Mouse (Mus musculus) monocyte, adult 5-6 weeks (primary cell): ENCODE measurements around the gene Ddah2. TPM values are rescaled to one million over a fixed set of nuclear protein-coding genes. Genes with fewer than 3 reads are reported as not detected.

Experiments used
- ATAC-seq: fragments of 153-309, 156-312 bp; replicated peaks from 2 replicates; pipeline ENCODE4 v1.8.0; 2017; ENCODE audit warnings: mild to moderate bottlenecking; ENCODE audit not compliant: low TSS enrichment, insufficient number of reproducible peaks, severe bottlenecking, poor library complexity, low FRiP score
- total RNA-seq: library from RNA; stranded (forward); fragments of 200-1000, 200-491, 200-594 nt; gene quantifications from 3 replicates; pipeline ENCODE4 v1.2.3, GENCODE M21; 2017

Ddah2 gene
- total RNA-seq, 1 experiment from 2014 or later: not detected

DNA sequence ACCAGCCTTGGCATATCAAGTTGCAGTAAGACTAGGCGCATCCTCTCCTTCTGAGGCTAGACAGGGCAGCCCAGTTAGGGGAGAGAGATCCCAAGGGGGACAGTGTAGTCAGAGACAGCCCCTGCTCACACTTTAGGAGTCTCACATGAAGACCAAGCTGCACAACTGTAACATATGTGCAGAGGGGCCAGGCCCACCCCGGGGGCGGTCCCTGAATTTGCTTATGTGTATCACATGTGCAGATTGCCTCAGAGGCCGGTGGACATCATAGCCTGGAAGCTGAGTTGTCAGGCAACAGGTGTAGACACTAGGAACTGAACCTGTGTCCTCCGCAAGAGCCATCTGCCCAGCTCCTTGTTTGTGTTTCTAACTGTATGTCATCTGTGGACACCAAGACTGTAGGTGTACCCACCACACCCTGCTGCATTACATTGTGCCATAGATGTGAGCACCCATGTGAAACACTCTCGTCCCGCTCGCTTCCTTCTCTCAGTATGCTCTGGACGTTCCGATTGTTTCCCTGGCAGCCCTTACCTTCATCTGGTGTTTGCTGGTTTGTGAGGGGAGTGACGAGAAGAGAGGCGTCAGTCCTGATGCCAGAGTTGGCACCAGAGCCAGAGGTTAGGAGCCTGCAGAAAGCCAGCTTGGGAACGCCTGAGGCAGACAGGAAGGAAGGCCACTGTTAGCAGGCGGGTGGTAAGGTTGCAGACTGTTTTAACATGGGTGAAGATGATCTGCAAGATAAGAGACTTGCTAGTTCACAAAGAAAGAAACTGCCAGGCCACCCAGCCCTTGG lies 33.8 kb downstream of the Ddah2 start:
- no peak for ATAC-seq

DNA sequence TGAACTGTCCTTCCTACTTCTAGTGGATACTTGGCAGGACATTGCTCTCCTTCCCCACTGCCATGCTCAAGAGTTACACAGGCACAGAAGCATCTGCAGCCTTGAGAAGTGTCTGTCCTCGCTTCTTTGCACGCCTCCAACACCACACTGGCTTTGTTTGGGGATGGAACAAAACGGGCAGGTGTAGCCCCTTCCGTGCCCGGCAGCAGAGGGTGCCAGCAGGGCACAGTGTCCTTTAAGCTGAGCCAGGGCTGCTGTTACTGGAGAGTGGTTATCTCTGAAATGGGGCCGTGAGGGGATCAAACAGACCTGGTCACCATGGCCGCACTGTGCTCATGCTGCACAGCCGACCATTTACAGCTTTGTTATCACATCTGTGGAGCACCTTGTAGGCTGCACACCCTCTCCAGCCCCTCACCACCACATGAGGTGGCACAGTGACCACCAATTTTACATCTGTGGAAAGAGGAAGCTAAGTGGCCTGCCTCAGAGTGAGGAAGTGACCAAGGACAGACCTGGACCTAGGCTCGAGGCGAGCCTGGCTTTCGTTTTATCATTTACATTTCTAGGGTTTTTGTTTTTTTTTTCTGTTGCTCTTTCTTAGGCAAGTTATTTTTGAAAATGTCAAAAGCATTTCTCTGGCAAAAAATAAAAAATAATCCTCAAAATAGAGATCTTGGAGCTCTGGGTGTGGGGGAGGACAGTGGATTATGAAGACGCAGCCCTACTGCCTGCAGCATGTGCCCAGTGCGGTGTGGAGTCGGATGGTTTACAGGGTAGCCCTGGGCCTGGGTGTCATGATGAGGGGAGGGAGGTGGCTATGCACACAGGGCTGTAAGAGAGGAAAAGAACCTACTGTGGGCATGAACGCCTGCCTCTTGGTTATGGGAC lies 35.9 kb downstream of the Ddah2 start:
- no peak for ATAC-seq

DNA sequence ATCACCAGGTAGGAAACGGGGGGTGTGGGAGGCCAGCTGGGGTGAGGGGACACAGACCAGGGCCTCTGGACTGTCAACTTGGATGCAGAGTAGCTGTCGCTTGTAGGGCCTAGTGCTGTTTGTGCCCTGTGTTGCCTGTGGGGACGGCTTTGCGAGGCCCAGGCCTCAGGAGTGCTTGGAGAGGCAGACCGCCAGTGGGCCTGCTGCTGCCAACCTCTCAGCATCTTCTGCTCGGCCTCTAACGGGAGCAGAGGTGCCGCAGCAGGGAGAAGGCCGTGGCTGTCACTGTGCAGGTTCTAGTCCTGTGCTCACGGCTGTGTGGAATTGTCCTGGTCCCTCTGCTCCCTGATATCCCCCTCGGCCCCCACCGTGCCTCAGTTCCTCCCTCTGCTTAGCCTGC lies 37.8 kb downstream of the Ddah2 start:
- ATAC-seq: no peak

DNA sequence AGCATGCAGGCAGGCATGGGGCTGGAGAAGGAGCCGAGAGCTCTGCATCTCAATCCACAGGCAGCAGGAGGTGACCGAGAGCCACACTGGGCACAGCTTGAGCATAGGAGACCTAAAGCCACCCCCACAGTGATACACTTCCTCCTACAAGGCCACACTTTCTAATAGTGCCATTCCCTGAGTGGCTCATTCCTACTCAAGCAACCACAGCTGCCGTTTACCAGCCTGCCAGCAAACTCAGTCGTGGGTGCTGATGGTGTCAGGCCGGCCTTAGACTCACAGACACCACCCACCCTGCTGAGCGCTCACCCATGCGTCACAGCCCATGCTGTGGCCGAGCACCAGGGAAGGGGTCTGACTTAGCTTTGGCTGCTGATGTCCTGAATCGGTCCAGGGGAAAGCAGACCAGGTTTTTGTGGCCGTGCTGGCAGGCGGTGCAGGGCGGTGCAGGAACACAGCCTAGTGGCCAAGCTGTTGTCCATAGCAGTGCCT lies 38.4 kb downstream of the Ddah2 start:
- ATAC-seq: no peak

DNA sequence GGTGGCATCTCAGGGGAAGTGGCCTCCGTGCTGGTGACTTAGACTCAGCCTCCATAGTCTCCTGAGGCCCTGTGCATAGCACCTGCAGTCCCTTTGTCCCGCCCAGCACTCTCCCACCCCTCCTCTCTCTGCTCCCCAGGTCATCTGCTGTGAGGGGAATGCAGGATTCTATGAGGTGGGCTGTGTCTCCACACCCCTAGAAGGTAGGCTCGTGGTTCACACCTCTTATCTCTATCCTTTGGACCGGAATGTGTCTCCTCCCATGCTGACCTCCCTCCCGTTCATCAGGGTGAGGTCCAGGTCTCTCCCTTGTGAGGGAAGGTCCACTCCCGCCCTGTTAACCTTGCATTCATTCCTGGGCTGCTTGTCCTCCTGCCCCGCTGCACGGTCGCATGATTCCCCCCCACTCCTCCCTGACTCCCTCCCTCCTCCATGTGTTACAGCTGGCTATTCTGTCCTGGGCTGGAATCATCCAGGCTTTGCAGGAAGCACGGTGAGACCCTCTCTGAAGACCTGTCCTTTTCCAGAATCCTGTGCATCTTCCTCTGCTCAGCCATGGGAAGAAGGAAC lies 41.4 kb downstream of the Ddah2 start:
- no peak for ATAC-seq

DNA sequence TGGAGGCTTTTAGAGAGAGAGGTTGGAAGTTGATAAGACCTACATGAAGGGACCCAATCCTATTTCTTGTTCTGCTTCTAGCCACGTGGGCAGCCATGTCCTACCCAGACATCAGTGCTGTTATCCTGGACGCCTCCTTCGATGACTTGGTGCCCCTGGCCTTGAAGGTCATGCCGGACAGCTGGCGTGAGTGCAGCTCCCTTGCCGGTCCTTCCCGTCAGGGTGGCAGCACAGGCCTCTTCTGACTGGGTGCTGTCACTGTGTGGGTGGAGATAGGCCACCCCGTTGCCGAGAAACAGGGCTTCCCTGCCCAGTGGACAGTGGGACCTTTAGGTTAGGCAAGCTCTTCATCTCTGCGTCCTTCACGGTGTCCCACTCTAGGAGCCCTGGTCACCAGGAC lies 42.3 kb downstream of the Ddah2 start:
- ATAC-seq: no peak

DNA sequence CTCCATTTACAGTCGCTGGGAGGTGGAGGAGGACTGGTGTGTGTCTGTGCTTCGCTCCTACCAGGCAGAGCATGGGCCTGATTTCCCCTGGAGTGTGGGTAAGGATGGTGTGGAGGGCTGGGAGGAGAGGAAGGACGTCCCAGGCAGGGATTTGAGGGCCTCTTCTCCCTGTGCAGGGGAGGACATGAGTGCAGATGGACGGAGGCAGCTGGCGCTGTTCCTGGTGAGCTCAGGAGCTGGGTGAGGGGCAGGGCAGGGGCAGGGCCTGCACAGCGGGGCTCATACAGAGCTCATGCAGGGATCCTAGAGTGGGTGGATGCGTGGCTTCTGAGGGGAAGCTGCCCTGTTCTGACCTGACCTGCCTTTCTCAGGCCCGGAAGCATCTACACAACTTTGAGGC lies 43.5 kb downstream of the Ddah2 start:
- ATAC-seq: no peak

DNA sequence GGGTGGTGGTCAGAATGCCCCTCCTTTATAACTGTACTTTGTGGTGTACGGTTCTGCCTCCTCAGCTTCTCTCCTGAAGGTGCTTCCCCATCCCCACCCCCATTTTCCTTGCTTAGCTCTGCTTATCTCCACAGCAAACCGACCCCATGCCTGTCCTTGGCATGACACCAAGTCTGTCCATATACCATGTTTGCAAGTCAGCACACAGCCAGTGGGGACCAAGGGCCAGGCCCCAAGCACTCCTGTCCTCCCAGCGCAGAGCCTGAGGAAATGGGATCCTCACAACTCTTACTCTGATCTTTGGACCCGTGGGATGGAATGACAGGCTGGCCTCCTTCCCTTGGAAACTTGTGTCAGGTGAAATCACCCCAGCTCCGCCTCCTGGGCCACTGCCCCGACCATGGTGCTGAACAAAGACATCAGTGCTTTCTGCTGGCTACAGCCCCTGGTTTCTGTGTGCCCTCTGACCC lies 44.4 kb downstream of the Ddah2 start:
- ATAC-seq: no peak

DNA sequence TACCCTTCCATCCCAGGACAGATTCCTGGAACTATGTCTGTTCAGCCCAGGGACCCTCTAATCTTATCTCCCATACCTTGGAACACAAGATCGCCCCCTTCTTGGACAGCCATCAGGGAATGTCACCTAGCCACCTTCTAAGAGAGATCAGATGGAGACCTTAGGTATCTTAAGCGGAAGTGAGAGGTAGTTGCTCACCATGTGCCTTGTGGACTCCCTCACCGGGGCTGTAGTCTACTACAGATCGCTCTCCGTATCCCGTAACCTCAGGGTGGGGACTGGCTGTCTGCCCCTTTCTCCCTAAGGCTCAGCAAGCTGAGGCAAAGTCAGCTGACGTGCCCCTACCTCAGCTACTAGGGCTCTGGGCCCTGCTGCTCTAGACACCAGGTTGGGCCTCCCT lies 45.2 kb downstream of the Ddah2 start:
- no peak for ATAC-seq

DNA sequence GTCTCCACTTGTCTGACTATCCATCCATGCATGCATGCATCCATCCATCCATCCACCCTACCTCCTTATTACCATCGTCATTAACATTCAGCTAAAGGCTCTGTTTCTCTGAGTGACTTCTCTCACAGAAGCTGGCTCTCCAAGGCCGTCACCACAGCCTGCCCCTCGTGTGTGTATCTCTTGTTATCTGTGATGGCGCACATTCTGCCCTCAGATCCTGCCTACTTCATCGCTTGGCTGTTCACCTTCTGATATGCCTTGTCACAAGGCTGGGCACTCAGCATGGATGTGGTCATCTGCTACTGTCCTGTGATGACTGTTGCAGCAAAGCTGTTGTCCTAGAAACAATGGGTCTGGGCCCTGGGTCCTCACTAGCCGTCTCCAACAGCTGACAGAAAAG lies 45.9 kb downstream of the Ddah2 start:
- ATAC-seq: no peak

DNA sequence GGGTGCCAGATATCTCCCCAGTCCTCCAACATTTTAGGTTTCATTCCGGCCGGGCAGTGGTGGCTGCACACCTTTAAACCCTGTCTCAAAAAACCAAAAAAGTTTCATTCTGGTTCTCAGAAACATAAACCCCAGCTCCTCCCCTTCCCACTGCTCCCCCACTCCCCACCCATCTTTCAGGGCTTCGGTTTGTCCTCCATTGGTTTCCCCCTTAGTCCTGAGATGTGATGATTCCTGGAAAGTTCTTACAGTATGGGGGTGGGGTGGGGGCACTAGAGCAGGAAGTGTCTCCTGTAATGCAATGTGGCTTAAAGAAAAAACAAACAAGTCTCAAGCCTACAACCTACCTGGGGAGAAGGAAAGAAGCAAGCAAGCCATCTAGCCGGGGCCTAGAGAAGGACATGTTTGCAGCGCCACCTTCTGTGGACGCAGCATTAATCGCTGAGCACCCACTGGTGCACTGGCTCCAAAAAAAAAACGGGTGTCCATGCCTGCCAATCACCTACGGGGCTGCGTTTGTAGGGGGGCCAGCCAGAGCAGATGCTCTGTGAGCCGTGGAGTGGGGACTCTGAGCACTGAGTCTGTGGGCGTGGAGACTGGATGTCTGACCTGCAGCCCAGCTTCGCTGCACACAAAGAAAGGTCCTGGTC lies 47.0 kb downstream of the Ddah2 start:
- no peak for ATAC-seq

DNA sequence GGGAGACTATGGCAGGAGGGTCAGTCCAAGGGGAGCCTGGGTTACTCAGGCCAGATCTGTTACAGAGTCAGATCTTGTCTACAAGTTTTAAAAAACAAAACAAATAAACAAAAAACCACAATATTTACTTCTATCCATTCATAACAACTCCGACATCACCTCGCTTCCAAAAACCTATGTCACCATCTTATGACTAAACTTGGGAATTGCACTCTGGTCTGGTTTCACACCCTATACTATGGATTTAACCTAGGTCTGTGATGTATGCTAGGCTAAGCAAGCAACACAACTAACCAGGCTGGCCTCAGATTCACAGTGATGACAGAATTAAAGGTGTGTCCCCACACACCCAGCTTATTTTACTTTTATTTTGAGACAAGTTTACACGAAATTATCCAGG lies 47.7 kb downstream of the Ddah2 start:
- ATAC-seq: no peak

DNA sequence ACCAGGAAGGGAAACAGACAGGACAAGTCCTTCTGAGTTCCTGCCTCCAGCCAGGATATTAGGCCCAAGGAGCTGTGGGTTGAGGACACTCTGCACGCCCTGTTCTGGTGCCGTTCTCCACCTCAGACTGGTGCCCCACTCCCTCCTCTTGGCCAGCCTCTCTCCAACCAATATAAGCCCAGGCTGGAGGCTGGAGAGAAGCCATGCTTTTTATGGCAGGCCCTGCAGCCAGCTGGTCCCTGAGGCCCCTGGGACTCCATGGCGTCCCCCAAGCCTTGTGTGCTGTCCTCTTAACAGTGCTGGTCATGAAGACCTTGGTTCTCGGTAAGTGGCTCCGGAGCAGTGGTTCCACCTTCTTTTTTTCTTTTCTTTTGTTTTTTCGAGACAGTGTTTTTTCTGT lies 49.3 kb downstream of the Ddah2 start, which contains the start of gene Ly6g5c:
Gene Ly6g5c, plus strand, starts transcription at position 183 of the 400 bp plus-strand sequence.
- no peak for ATAC-seq

Other genes with a start within 250 kb of the Ddah2 start
- 28.8 to 49.5 TPM (median 40.0 TPM) in 3 replicates for gene Stk19, start 222.1 kb upstream of the Ddah2 start, total RNA-seq
- gene Dxo, start 222.0 kb upstream of the Ddah2 start, total RNA-seq: 13.2 to 57.9 TPM (median 29.1 TPM) in 3 replicates
- 55.7 to 103 TPM (median 62.4 TPM) in 3 replicates for gene Skiv2l, start 208.8 kb upstream of the Ddah2 start, total RNA-seq
- 16.3 to 45.3 TPM (median 33.1 TPM) in 3 replicates for gene Nelfe, start 208.6 kb upstream of the Ddah2 start, total RNA-seq
- gene Cfb, start 196.5 kb upstream of the Ddah2 start, total RNA-seq: 1.1 to 4.8 TPM (median 2.8 TPM) in 3 replicates
- 0.57 to 1.7 TPM (median 1.6 TPM) in 3 replicates for gene Zbtb12, start 179.6 kb upstream of the Ddah2 start, total RNA-seq
- not detected in 3 replicates for gene Gm20547, start 177.0 kb upstream of the Ddah2 start, total RNA-seq
- not detected in 3 replicates for gene C2, start 160.8 kb upstream of the Ddah2 start, total RNA-seq
- 92.4 to 105 TPM (median 102 TPM) in 3 replicates for gene Ehmt2, start 160.6 kb upstream of the Ddah2 start, total RNA-seq
- gene Slc44a4, start 144.6 kb upstream of the Ddah2 start, total RNA-seq: not detected in 3 replicates
- gene Neu1, start 127.8 kb upstream of the Ddah2 start, total RNA-seq: 29.6 to 39.9 TPM (median 37.2 TPM) in 3 replicates
- gene Hspa1b, start 99.8 kb upstream of the Ddah2 start, total RNA-seq: 12.5 to 375 TPM (median 15.8 TPM) in 3 replicates
- gene Gm20481, start 89.1 kb upstream of the Ddah2 start, total RNA-seq: 1.4 TPM in 1 of 3 replicates, not detected in the others
- 4.9 to 201 TPM (median 8.6 TPM) in 3 replicates for gene Hspa1a, start 86.9 kb upstream of the Ddah2 start, total RNA-seq
- 1.1 to 1.7 TPM in 2 of 3 replicates, not detected in the other for gene Hspa1l, start 86.3 kb upstream of the Ddah2 start, total RNA-seq
- 9.3 to 13.9 TPM (median 10.6 TPM) in 3 replicates for gene Lsm2, start 77.2 kb upstream of the Ddah2 start, total RNA-seq
- gene Vars, start 58.0 kb upstream of the Ddah2 start, total RNA-seq: 89.9 to 126 TPM (median 116 TPM) in 3 replicates
- gene Vwa7, start 42.5 kb upstream of the Ddah2 start, total RNA-seq: not detected in 3 replicates
- 1.2 TPM in 1 of 3 replicates, not detected in the others for gene Sapcd1, start 31.0 kb upstream of the Ddah2 start, total RNA-seq
- gene Msh5, start 12.3 kb upstream of the Ddah2 start, total RNA-seq: 0.76 to 1.6 TPM in 2 of 3 replicates, not detected in the other
- gene Clic1, start 9.1 kb upstream of the Ddah2 start, total RNA-seq: 356 to 514 TPM (median 477 TPM) in 3 replicates
- gene Ly6g6c, start 6.4 kb downstream of the Ddah2 start, total RNA-seq: not detected in 3 replicates
- 0.57 to 3.1 TPM (median 0.75 TPM) in 3 replicates for gene Mpig6b, start 7.1 kb downstream of the Ddah2 start, total RNA-seq
- gene Ly6g6e, start 17.9 kb downstream of the Ddah2 start, total RNA-seq: not detected in 3 replicates
- gene Ly6g6d, start 19.0 kb downstream of the Ddah2 start, total RNA-seq: 2.3 TPM in 1 of 3 replicates, not detected in the others
- 0.39 TPM in 1 of 3 replicates, not detected in the others for gene Ly6g6f, start 26.6 kb downstream of the Ddah2 start, total RNA-seq
- 24.3 to 47.0 TPM (median 28.3 TPM) in 3 replicates for gene Abhd16a, start 30.2 kb downstream of the Ddah2 start, total RNA-seq
- not detected in 3 replicates for gene Ly6g5c, start 49.2 kb downstream of the Ddah2 start, total RNA-seq
- not detected in 3 replicates for gene Ly6g5b, start 56.4 kb downstream of the Ddah2 start, total RNA-seq
- 62.4 to 126 TPM (median 65.8 TPM) in 3 replicates for gene Gpank1, start 62.4 kb downstream of the Ddah2 start, total RNA-seq
- gene Csnk2b, start 63.0 kb downstream of the Ddah2 start, total RNA-seq: 188 to 293 TPM (median 226 TPM) in 3 replicates
- 33.5 to 43.7 TPM (median 42.6 TPM) in 3 replicates for gene D17H6S53E, start 67.3 kb downstream of the Ddah2 start, total RNA-seq
- gene Apom, start 73.0 kb downstream of the Ddah2 start, total RNA-seq: 1.4 TPM in 1 of 3 replicates, not detected in the others
- 72.4 to 192 TPM (median 104 TPM) in 3 replicates for gene Bag6, start 76.1 kb downstream of the Ddah2 start, total RNA-seq
- gene Prrc2a, start 105.9 kb downstream of the Ddah2 start, total RNA-seq: 21.3 to 57.6 TPM (median 32.1 TPM) in 3 replicates
- gene Aif1, start 117.0 kb downstream of the Ddah2 start, total RNA-seq: 20.7 to 64.8 TPM (median 31.9 TPM) in 3 replicates
- 763 to 1,006 TPM (median 964 TPM) in 3 replicates for gene Lst1, start 129.4 kb downstream of the Ddah2 start, total RNA-seq
- gene Ltb, start 135.4 kb downstream of the Ddah2 start, total RNA-seq: 38.1 to 48.1 TPM (median 38.4 TPM) in 3 replicates
- 37.0 to 62.7 TPM (median 38.1 TPM) in 3 replicates for gene Tnf, start 143.0 kb downstream of the Ddah2 start, total RNA-seq
- gene Lta, start 146.3 kb downstream of the Ddah2 start, total RNA-seq: 1.7 TPM in 1 of 3 replicates, not detected in the others
- gene Gm16181, start 161.8 kb downstream of the Ddah2 start, total RNA-seq: 0.64 to 2.9 TPM (median 2.7 TPM) in 3 replicates
- 1.4 to 6.5 TPM (median 2.6 TPM) in 3 replicates for gene Atp6v1g2, start 174.6 kb downstream of the Ddah2 start, total RNA-seq
- 3.6 to 10.9 TPM (median 5.1 TPM) in 3 replicates for gene Nfkbil1, start 176.8 kb downstream of the Ddah2 start, total RNA-seq
- gene Ddx39b, start 182.7 kb downstream of the Ddah2 start, total RNA-seq: 98.8 to 141 TPM (median 101 TPM) in 3 replicates
- 2,987 to 4,272 TPM (median 3,836 TPM) in 3 replicates for gene H2-D1, start 203.7 kb downstream of the Ddah2 start, total RNA-seq